In genomic region chr2:78994800-78995555, GRCm38 (mm10) we compare ENCODE assay signal across 21 mouse cellular contexts.
DNase-seq lines count a peak whose midpoint lies in the region; ATAC-seq and TF ChIP-seq lines count a peak whose summit lies in the region.
"Had no signal": no experiment of that assay in that cellular context is flagged by ENCODE, and none has a peak within 500 bp of the region (broad histone marks: within the 10 kb centered on the region; RNA-seq: fewer than 3 reads in every experiment).

No protein-coding gene starts in this region.

- H3K36me3 ChIP-seq in thymus, adult 2 months (ENCODE audit: control insufficient read depth, insufficient read depth, low read length), result no peaks in the 10 kb centered on the region
- H3K36me3 ChIP-seq: limb, embryonic 13.5 days; midbrain, embryonic 13.5 days had no signal

- H3K27me3 ChIP-seq in thymus, adult 2 months (ENCODE audit: control insufficient read depth, insufficient read depth, low read length), result no peaks in the 10 kb centered on the region
- H3K27me3 ChIP-seq: limb, embryonic 13.5 days; midbrain, embryonic 13.5 days; Patski had no signal

- WGBS in thymus, adult 2 months, result 68% methylated on average over 3 of the region's 3 CpGs

- peaks cover 3% of the 10 kb centered on the region; the same call in 1 of the 2 replicates for H3K4me1 ChIP-seq in thymus, adult 2 months (replicated peaks; ENCODE audit: control insufficient read depth, insufficient read depth, low read length)
- H3K4me1 ChIP-seq: limb, embryonic 13.5 days; midbrain, embryonic 13.5 days had no signal

- TF ChIP-seq POLR2A in thymus, adult 2 months (IDR thresholded peaks at IDR 0.05; ENCODE audit: control insufficient read depth, extremely low read depth, insufficient read depth, low read length, poor library complexity), result no peak

- TF ChIP-seq CTCF in thymus, adult 2 months (IDR thresholded peaks at IDR 0.05; ENCODE audit: borderline replicate concordance, control insufficient read depth, extremely low read depth, insufficient read depth, low read length, poor library complexity), result no peak

- peak; percentile 42 for DNase-seq in thymus, postnatal 0 days (ENCODE audit: low spot score)
- DNase-seq in thymus, adult 2 months, result no peak
- no peak for DNase-seq in cerebellum, adult 11-12 months
- DNase-seq in adrenal gland, postnatal 36 days, result no peak
- DNase-seq in heart, adult 8-10 months (ENCODE audit: low spot score), result no peak
- DNase-seq: cerebellum, postnatal 14 days; gastrocnemius, postnatal 10 days; heart, adult 2 months; heart, postnatal 10 days; kidney, adult 11 months; kidney, postnatal 25 days; retina, postnatal 1 day; thymus, adult 18-20 months had no signal

- ATAC-seq in activated CD4-positive, CD25-positive, alpha-beta regulatory T cell, adult 4 months, result peak; percentile 70
- ATAC-seq in inflammation-experienced regulatory T-cells, adult 6 months, result peak; percentile 78
- ATAC-seq: midbrain, embryonic 13.5 days; Patski had no signal

- no peak overlapping the region for H3K4me3 ChIP-seq in thymus, adult 2 months (ENCODE audit: control insufficient read depth, insufficient read depth, low read length)
- H3K4me3 ChIP-seq: erythroblast, embryonic 14.5 days; heart, adult 2 months; limb, embryonic 13.5 days; midbrain, embryonic 13.5 days; myocyte had no signal

- H3K27ac ChIP-seq in thymus, adult 2 months (ENCODE audit: control insufficient read depth, insufficient read depth, low read length), result no peak overlapping the region
- H3K27ac ChIP-seq: heart, adult 2 months; hindbrain, embryonic 14.5 days; limb, embryonic 13.5 days; midbrain, embryonic 13.5 days had no signal
